Mouse (Mus musculus): Measurements from ENCODE around the gene Bhlhe40.

Bhlhe40 gene

GRCm38 (mm10) chr6:108660206-108660877, at the start of gene Bhlhe40:
Gene Bhlhe40, plus strand, starts transcription at chr6:108660629.
- DNase-seq (ENCODE audit: low spot score in 2 of 2), result peak; percentile 93 to 96

- DNase-seq (ENCODE audit: low spot score in 2 of 2), result no peak
These were observed 48.8 kb upstream of the Bhlhe40 start for GRCm38 (mm10) chr6:108611663-108612062.

- DNase-seq (ENCODE audit: low spot score in 2 of 2), result no peak
These were observed 42.4 kb upstream of the Bhlhe40 start for GRCm38 (mm10) chr6:108618025-108618424.

GRCm38 (mm10) chr6:108623028-108623565, 37.3 kb upstream of the Bhlhe40 start:
- no peak for DNase-seq (ENCODE audit: low spot score in 2 of 2)

- no peak for DNase-seq (ENCODE audit: low spot score in 2 of 2)
These were observed 35.5 kb upstream of the Bhlhe40 start for GRCm38 (mm10) chr6:108624915-108625314.

GRCm38 (mm10) chr6:108630701-108631100, 29.7 kb upstream of the Bhlhe40 start:
- DNase-seq (ENCODE audit: low spot score in 2 of 2), result no peak

- DNase-seq (ENCODE audit: low spot score in 2 of 2), result no peak
These were observed 22.1 kb upstream of the Bhlhe40 start for GRCm38 (mm10) chr6:108638157-108638833.

GRCm38 (mm10) chr6:108642020-108642419, 18.4 kb upstream of the Bhlhe40 start:
- no peak for DNase-seq (ENCODE audit: low spot score in 2 of 2)

GRCm38 (mm10) chr6:108643035-108643434, 17.4 kb upstream of the Bhlhe40 start:
- no peak for DNase-seq (ENCODE audit: low spot score in 2 of 2)

GRCm38 (mm10) chr6:108644311-108644710, 16.1 kb upstream of the Bhlhe40 start:
- no peak for DNase-seq (ENCODE audit: low spot score in 2 of 2)

- DNase-seq (ENCODE audit: low spot score in 2 of 2), result no peak
These were observed 13.3 kb upstream of the Bhlhe40 start for GRCm38 (mm10) chr6:108647094-108647493.

- DNase-seq (ENCODE audit: low spot score in 2 of 2), result no peak
These were observed 12.4 kb upstream of the Bhlhe40 start for GRCm38 (mm10) chr6:108648072-108648471.

- DNase-seq (ENCODE audit: low spot score in 2 of 2), result no peak
These were observed 4.6 kb upstream of the Bhlhe40 start for GRCm38 (mm10) chr6:108655861-108656260.

GRCm38 (mm10) chr6:108658051-108658415, 2.4 kb upstream of the Bhlhe40 start:
- DNase-seq (ENCODE audit: low spot score in 2 of 2), result no peak

GRCm38 (mm10) chr6:108658416-108659201, 1.8 kb upstream of the Bhlhe40 start:
- DNase-seq (ENCODE audit: low spot score in 2 of 2), result no peak

- DNase-seq (ENCODE audit: low spot score in 2 of 2), result peak; percentile 94 to 96
These were observed 1.2 kb upstream of the Bhlhe40 start for GRCm38 (mm10) chr6:108659221-108659725.

GRCm38 (mm10) chr6:108659726-108660205, 663 bp upstream of the Bhlhe40 start:
- peak; percentile 90 to 93 for DNase-seq (ENCODE audit: low spot score in 2 of 2)

GRCm38 (mm10) chr6:108660878-108661389, 505 bp downstream of the Bhlhe40 start:
- DNase-seq (ENCODE audit: low spot score in 2 of 2), result no peak

- DNase-seq (ENCODE audit: low spot score in 2 of 2), result peak; percentile 93 to 95
These were observed 983 bp downstream of the Bhlhe40 start for GRCm38 (mm10) chr6:108661412-108661811.

GRCm38 (mm10) chr6:108661890-108662289, 1.5 kb downstream of the Bhlhe40 start:
- DNase-seq (ENCODE audit: low spot score in 2 of 2), result no peak

All from right cerebral cortex, postnatal 10 days (tissue).